Mouse (Mus musculus) stomach, embryonic 15.5 days (tissue): Measurements from ENCODE around the gene Fads6. TPM values are rescaled to one million over a fixed set of nuclear protein-coding genes. Genes with fewer than 3 reads are reported as not detected.

Experiments
- ATAC-seq: fragments of 200-750 bp; cut with Nextera tagmentation; 2 replicates; pipeline ENCODE4 v1.8.0; 2017; ENCODE audit warnings: low read depth, moderate number of reproducible peaks, moderate TSS enrichment; ENCODE audit not compliant: insufficient read depth, low FRiP score
- H3K27ac ChIP-seq: fragments of 300-500 bp; sonication (generic); 2 replicates; pipeline ENCODE4 v1.5.1; 2015; ENCODE audit warnings: mild to moderate bottlenecking, inconsistent platforms
- H3K27me3 ChIP-seq: fragments of 300-500 bp; sonication (generic); replicated peaks from 2 replicates; pipeline ENCODE4 v1.6.1; 2015; ENCODE audit warnings: inconsistent platforms
- H3K36me3 ChIP-seq: fragments of 300-500 bp; sonication (generic); 2 replicates; pipeline ENCODE4 v1.6.1; 2015; ENCODE audit warnings: inconsistent platforms
- H3K4me1 ChIP-seq: fragments of 300-500 bp; sonication (generic); 2 replicates; pipeline ENCODE4 v1.6.1; 2015; ENCODE audit warnings: inconsistent platforms
- H3K4me2 ChIP-seq: fragments of 300-500 bp; sonication (generic); 2 replicates; pipeline ENCODE4 v1.6.1; 2015; ENCODE audit warnings: mild to moderate bottlenecking, inconsistent platforms
- H3K4me3 ChIP-seq: fragments of 300-500 bp; sonication (generic); replicated peaks from 2 replicates; pipeline ENCODE4 v1.5.1; 2015; ENCODE audit warnings: inconsistent platforms
- H3K9ac ChIP-seq: fragments of 300-500 bp; sonication (generic); 2 replicates; pipeline ENCODE4 v1.6.1; 2015; ENCODE audit warnings: inconsistent platforms
- H3K9me3 ChIP-seq: fragments of 300-500 bp; sonication (generic); 2 replicates; pipeline ENCODE4 v1.6.1; 2016; ENCODE audit warnings: inconsistent platforms
- WGBS: fragments of 180-500 bp; shearing (Covaris S2); methylation state at CpG from one replicate; pipeline ENCODE4 v1.1.7; 2015; 5-methylcytosine and 5-hydroxymethylcytosine counted together
- polyA plus RNA-seq: library from polyadenylated mRNA; unstranded; fragments of >200 nt; fragmentation: Nextera tagmentation; extraction: Ambion mirVana; gene quantifications from 2 replicates; pipeline ENCODE4 v1.2.1, GENCODE M21; 2015

The Fads6 gene
- polyA plus RNA-seq, 1 experiment from 2014 or later = 2.0 TPM

DNA sequence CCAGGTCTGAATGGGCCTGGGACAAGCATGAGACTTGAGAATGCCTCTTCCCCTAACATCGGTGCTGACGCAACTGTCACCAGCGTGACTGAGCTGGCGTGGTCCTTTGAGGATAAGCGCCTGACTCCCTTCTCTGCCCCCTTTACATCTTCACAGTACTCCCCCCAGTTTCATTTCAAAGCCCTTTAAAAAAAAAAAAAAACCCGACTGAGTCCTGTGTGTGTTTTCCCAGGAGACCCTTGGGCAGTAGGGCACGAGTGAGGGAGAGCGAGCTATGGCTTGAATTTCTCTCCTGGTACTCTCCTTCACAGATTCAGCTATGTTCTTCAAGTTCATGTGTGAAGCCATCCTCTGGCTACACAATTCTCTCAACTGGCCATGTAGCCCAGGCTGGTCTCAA lies 697 bp upstream of the Fads6 start:
- H3K27ac ChIP-seq = no peak overlapping the region
- WGBS = 67% methylated on average over 8 of the region's 8 CpGs
- H3K36me3 ChIP-seq = no peaks in the 10 kb centered on the region
- no peak for ATAC-seq
- no peak overlapping the region for H3K9ac ChIP-seq
- H3K4me2 ChIP-seq = no peak overlapping the region
- H3K4me1 ChIP-seq = peaks cover 4% of the 10 kb centered on the region; the same call in 1 of the 2 replicates
- H3K9me3 ChIP-seq = no peaks in the 10 kb centered on the region
- peaks cover 6% of the 10 kb centered on the region for H3K27me3 ChIP-seq
- H3K4me3 ChIP-seq = no peak overlapping the region

- H3K27ac ChIP-seq = 0 out of 2 replicates have a peak overlapping the region, but pooled peaks have one; percentile 3
These were observed 822 bp downstream of the Fads6 start for GRCm38 (mm10) chr11:115296471-115297210.

GRCm38 (mm10) chr11:115295939-115296338 lies 1.5 kb downstream of the Fads6 start:
- H3K36me3 ChIP-seq = no peaks in the 10 kb centered on the region
- no peak overlapping the region for H3K9ac ChIP-seq
- H3K4me2 ChIP-seq = no peak overlapping the region; the same call in 1 of the 2 replicates
- H3K4me3 ChIP-seq = peak overlapping the region; percentile 42; the same call in 1 of the 2 replicates
- peaks cover 6% of the 10 kb centered on the region for H3K27me3 ChIP-seq
- no peaks in the 10 kb centered on the region for H3K9me3 ChIP-seq
- H3K27ac ChIP-seq = no peak overlapping the region
- peaks cover 11% of the 10 kb centered on the region for H3K4me1 ChIP-seq
- WGBS = 82% methylated on average over 11 of the region's 11 CpGs
- no peak for ATAC-seq

More at GRCm38 (mm10) chr11:115296471-115297210, 822 bp downstream of the Fads6 start:
- peaks cover 5% of the 10 kb centered on the region for H3K4me1 ChIP-seq
- H3K9me3 ChIP-seq = no peaks in the 10 kb centered on the region
- peak overlapping the region; percentile 42 for H3K4me3 ChIP-seq
- H3K27me3 ChIP-seq = peaks cover 6% of the 10 kb centered on the region
- H3K4me2 ChIP-seq = peak overlapping the region; percentile 71
- no peak for ATAC-seq
- peak overlapping the region; percentile 9; the same call in 1 of the 2 replicates for H3K9ac ChIP-seq
- H3K36me3 ChIP-seq = no peaks in the 10 kb centered on the region
- 54% methylated on average over 21 of the region's 21 CpGs for WGBS

DNA sequence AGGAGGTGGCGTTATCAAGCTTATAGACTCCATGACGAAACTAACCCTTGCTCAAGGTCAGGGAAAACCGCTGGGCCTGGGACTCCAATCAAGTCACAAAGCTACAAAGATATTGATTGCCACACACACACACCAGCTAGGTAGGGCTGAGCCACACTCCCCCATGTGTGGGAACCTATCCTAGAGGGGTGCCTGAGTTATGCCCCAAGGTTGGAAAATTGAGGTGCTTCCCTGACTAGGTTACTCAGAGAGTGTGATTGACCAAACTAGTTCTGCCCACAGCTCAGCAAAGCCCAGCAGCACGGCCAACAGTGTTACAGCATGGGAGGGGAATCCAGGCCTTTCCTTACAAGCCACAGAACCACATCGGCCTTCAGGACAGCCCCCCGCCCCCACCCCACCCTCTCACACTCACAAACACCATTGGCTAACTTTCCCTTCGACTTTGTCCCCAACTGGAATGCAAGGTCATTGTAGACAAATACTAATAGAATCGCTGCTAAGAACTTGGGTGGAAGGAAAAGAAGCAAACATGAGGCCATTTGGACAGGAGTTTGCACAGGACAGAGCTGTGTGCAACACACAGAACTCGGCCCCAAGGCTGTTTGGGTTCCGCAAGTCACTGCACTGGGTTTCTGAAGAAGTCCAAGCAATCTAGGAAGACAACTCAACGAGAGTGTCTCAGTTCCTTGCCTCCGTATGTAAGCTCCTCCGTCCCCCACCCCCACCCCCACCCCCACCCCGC lies 4.7 kb downstream of the Fads6 start:
- no peak overlapping the region for H3K4me2 ChIP-seq
- no peak; the same call in none of the 2 replicates for ATAC-seq
- peaks cover 20% of the 10 kb centered on the region for H3K4me1 ChIP-seq
- H3K4me3 ChIP-seq = no peak overlapping the region
- no peaks in the 10 kb centered on the region; the same call in none of the 2 replicates for H3K27me3 ChIP-seq
- no peaks in the 10 kb centered on the region for H3K9me3 ChIP-seq
- WGBS = 40% methylated on average over 14 of the region's 14 CpGs
- peak overlapping the region; percentile 77 for H3K27ac ChIP-seq
- no peak overlapping the region for H3K9ac ChIP-seq
- H3K36me3 ChIP-seq = no peaks in the 10 kb centered on the region

DNA sequence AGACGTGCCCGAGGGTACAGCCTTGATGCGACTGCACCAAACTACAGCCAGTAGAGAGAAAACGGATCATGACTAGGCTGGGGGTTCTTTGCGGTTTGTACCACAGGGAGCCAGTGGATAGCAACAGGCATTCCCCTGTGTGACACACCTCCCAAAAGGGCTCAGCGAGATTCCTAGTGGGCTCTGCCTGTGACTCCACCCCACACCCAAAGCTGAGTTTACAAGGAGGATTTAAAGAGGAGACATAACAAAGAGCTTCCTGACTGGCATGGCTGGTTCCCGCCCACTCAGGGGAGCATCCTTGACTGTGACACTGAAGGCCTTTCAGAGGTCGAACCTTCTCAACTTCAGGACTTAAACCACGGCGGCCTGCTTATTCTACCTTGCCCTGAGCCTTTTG lies 6.0 kb downstream of the Fads6 start:
- Histone ChIP-seq H3K4me3 (no peak overlapping the region), H3K27ac (peak overlapping the region; percentile 77), H3K4me1 (peaks cover 16% of the 10 kb centered on the region), H3K27me3 (no peaks in the 10 kb centered on the region), H3K9ac (no peak overlapping the region), H3K36me3 (no peaks in the 10 kb centered on the region), H3K4me2 (no peak overlapping the region), H3K9me3 (no peaks in the 10 kb centered on the region)
- no peak for ATAC-seq
- WGBS = 70% methylated on average over 10 of the region's 10 CpGs

DNA sequence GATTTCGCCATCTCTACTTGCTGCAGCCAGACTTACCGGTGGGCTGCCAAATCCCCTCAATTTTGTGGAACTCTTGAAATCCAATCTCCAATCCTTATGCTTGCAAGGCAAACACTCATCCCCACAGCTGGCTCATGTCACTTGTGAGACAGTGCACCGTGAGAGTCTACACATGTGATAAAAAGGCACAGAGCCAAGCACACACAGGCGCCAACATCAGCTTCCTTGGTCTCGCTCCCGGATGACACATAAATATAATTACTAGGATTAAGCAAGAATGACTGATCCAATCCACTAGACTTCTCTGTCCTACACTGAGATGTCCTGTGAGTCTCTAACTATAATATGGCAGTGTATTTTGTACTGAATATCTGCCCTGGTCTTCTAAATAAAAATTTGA lies 6.5 kb downstream of the Fads6 start:
- peak; percentile 24; the same call in 1 of the 2 replicates for ATAC-seq
- H3K27ac ChIP-seq = peak overlapping the region; percentile 77
- no peak overlapping the region for H3K4me2 ChIP-seq
- no peaks in the 10 kb centered on the region for H3K36me3 ChIP-seq
- 28% methylated on average over 6 of the region's 6 CpGs for WGBS
- peaks cover 16% of the 10 kb centered on the region for H3K4me1 ChIP-seq
- H3K27me3 ChIP-seq = no peaks in the 10 kb centered on the region
- no peak overlapping the region for H3K4me3 ChIP-seq
- H3K9ac ChIP-seq = no peak overlapping the region
- H3K9me3 ChIP-seq = no peaks in the 10 kb centered on the region

DNA sequence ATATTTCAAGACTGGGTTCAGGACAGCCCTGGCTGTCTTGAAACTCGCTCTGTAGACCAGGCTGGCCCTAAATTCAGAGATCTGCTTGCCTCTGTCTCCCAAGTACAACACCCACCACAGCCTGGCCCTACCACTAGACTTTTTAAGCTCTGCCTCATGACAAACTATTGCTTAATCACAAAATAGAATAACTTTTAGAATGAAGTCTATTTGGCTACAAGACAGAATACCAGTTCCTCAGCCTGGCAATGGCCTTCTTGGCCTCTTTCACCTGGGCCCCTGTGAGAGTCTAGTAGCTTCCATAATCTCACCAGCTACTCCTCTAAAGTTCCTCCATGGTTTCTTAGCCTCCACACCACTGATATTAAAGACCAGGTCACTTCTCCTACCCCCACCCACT lies 7.1 kb downstream of the Fads6 start:
- H3K9me3 ChIP-seq = no peaks in the 10 kb centered on the region
- WGBS = 89% methylated on average over 1 of the region's 1 CpGs
- peaks cover 16% of the 10 kb centered on the region for H3K4me1 ChIP-seq
- no peak for ATAC-seq
- no peaks in the 10 kb centered on the region for H3K27me3 ChIP-seq
- H3K4me3 ChIP-seq = no peak overlapping the region
- H3K27ac ChIP-seq = peak overlapping the region; percentile 63
- H3K9ac ChIP-seq = no peak overlapping the region
- no peak overlapping the region for H3K4me2 ChIP-seq
- no peaks in the 10 kb centered on the region for H3K36me3 ChIP-seq

GRCm38 (mm10) chr11:115289885-115290284 lies 7.6 kb downstream of the Fads6 start:
- 64% methylated on average over 8 of the region's 8 CpGs for WGBS
- H3K9me3 ChIP-seq = no peaks in the 10 kb centered on the region
- H3K4me2 ChIP-seq = no peak overlapping the region
- peaks cover 16% of the 10 kb centered on the region for H3K4me1 ChIP-seq
- no peak overlapping the region for H3K9ac ChIP-seq
- no peaks in the 10 kb centered on the region for H3K36me3 ChIP-seq
- H3K27me3 ChIP-seq = no peaks in the 10 kb centered on the region
- no peak for ATAC-seq
- 0 out of 2 replicates have a peak overlapping the region, but pooled peaks have one; percentile 63 for H3K27ac ChIP-seq
- H3K4me3 ChIP-seq = no peak overlapping the region

GRCm38 (mm10) chr11:115288305-115288704 lies 9.2 kb downstream of the Fads6 start:
- H3K36me3 ChIP-seq = no peaks in the 10 kb centered on the region
- no peak overlapping the region for H3K27ac ChIP-seq
- no peak overlapping the region for H3K9ac ChIP-seq
- no peaks in the 10 kb centered on the region for H3K9me3 ChIP-seq
- ATAC-seq = no peak
- no peak overlapping the region for H3K4me2 ChIP-seq
- H3K27me3 ChIP-seq = no peaks in the 10 kb centered on the region
- no peak overlapping the region for H3K4me3 ChIP-seq
- 90% methylated on average over 2 of the region's 2 CpGs for WGBS
- peaks cover 19% of the 10 kb centered on the region for H3K4me1 ChIP-seq

DNA sequence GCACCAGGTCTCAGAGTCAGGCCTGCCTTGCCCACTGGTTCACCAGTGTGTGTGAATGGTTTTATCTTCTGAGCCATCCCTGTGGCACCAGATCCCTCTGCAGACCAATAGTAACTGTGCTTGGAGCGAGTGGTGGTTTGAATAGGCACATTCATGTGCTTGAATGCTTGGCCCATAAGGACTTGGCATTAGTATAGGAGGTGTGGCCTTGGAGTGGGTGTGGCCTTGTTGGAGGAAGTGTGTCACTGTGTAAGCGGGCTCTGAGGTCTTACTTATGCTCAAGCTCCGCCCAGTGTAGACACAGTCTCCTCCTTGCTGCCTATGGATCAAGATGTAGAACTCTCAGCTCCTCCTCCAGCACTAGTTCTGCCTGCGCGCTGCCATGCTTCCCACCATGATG lies 10.1 kb downstream of the Fads6 start:
- Histone ChIP-seq H3K4me2 (no peak overlapping the region), H3K4me1 (peaks cover 20% of the 10 kb centered on the region), H3K36me3 (no peaks in the 10 kb centered on the region), H3K27me3 (no peaks in the 10 kb centered on the region), H3K9ac (no peak overlapping the region), H3K4me3 (no peak overlapping the region), H3K27ac (no peak overlapping the region), H3K9me3 (no peaks in the 10 kb centered on the region)
- 85% methylated on average over 5 of the region's 5 CpGs for WGBS
- ATAC-seq = no peak

DNA sequence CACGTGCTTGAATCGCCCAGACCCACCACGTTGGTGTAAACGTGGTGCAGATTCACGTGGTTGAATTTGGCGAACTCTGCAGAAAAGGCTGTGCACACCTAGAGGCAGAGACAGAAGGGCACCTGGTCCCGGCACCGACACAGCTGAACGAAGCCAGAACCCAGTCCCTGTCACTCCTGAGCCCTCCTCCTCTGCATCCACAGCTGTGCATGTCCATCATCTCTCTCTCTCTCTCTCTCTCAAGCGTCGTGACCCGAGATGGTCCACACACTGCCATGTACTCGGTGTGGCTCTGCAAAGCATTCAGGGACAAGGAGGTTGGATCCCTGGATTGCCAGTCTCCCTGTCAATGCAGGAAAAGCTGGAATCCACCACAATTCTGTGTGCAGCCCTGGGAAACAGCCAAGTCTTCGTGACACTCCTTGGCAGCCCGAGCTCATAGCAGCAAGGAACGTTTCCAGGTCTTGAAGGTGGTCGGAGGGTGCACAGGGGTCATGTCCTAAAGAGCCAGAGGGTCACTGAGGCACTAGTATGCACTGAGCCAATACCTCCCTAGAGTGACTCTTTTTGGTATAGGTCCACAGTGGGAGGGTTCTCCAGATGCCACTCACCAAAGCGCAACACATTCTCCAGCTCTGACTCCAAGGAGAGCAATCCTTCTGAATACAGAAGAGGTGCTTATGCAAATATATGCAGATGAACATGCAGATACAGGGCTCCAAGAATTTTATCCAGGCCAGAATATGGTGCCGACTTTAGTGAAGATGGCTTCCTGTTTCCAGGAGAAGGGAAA lies 11.1 kb downstream of the Fads6 start:
- no peak for ATAC-seq
- H3K27ac ChIP-seq = no peak overlapping the region
- H3K4me1 ChIP-seq = peaks cover 16% of the 10 kb centered on the region
- WGBS = 72% methylated on average over 19 of the region's 19 CpGs
- H3K9me3 ChIP-seq = no peaks in the 10 kb centered on the region
- H3K9ac ChIP-seq = no peak overlapping the region
- no peak overlapping the region for H3K4me3 ChIP-seq
- H3K36me3 ChIP-seq = no peaks in the 10 kb centered on the region
- no peaks in the 10 kb centered on the region for H3K27me3 ChIP-seq
- no peak overlapping the region for H3K4me2 ChIP-seq
